ENCODE assay signal across 31 mouse cellular contexts in genomic region chr15:93131056-93131455, GRCm38 (mm10).
"Had no signal": no experiment of that assay in that cellular context is flagged by ENCODE, and none has a peak within 500 bp of the region (broad histone marks: within the 10 kb centered on the region; RNA-seq: fewer than 3 reads in every experiment).

No protein-coding gene starts in this region.

- H3K9ac ChIP-seq: limb, embryonic 12.5 days; limb, embryonic 13.5 days; limb, embryonic 15.5 days; liver, embryonic 12.5 days; liver, embryonic 13.5 days; liver, embryonic 14.5 days; liver, embryonic 15.5 days; liver, postnatal 0 days; lung, embryonic 14.5 days; lung, embryonic 15.5 days; midbrain, embryonic 12.5 days; midbrain, embryonic 13.5 days; midbrain, embryonic 15.5 days had no signal

- H3K9me3 ChIP-seq: limb, embryonic 10.5 days; limb, embryonic 12.5 days; limb, embryonic 13.5 days; limb, embryonic 15.5 days; liver, embryonic 12.5 days; liver, embryonic 13.5 days; liver, embryonic 15.5 days; lung, embryonic 15.5 days; midbrain, embryonic 10.5 days; midbrain, embryonic 12.5 days; midbrain, embryonic 13.5 days; midbrain, embryonic 15.5 days had no signal

- H3K27ac ChIP-seq: limb, embryonic 10.5 days; limb, embryonic 12.5 days; limb, embryonic 13.5 days; limb, embryonic 15.5 days; liver, embryonic 12.5 days; liver, embryonic 13.5 days; liver, embryonic 14.5 days; liver, embryonic 15.5 days; lung, embryonic 15.5 days; macrophage; midbrain, embryonic 10.5 days; midbrain, embryonic 12.5 days; midbrain, embryonic 13.5 days; midbrain, embryonic 15.5 days had no signal

- DNase-seq: left cerebral cortex, postnatal 4 days; liver; liver, embryonic 13.5 days; liver, postnatal 0 days; lung, adult 18-20 months; lung, adult 2 months; lung, embryonic 14.5 days; lung, postnatal 10 days; lung, postnatal 14 days; lung, postnatal 36 days; lung, postnatal 4 days; midbrain, embryonic 14.5 days had no signal

- H3K4me3 ChIP-seq: limb, embryonic 10.5 days; limb, embryonic 12.5 days; limb, embryonic 13.5 days; limb, embryonic 15.5 days; liver, embryonic 12.5 days; liver, embryonic 13.5 days; liver, embryonic 15.5 days; lung, embryonic 15.5 days; megakaryocyte, embryonic 14.5 days; midbrain, embryonic 10.5 days; midbrain, embryonic 12.5 days; midbrain, embryonic 13.5 days; midbrain, embryonic 15.5 days; myocyte had no signal

- H3K27me3 ChIP-seq: limb, embryonic 12.5 days; limb, embryonic 13.5 days; limb, embryonic 15.5 days; liver, embryonic 12.5 days; liver, embryonic 13.5 days; liver, embryonic 15.5 days; lung, embryonic 15.5 days; megakaryocyte, embryonic 14.5 days; midbrain, embryonic 12.5 days; midbrain, embryonic 15.5 days had no signal

- H3K36me3 ChIP-seq: limb, embryonic 10.5 days; limb, embryonic 12.5 days; limb, embryonic 13.5 days; limb, embryonic 15.5 days; liver, embryonic 12.5 days; liver, embryonic 13.5 days; liver, embryonic 15.5 days; lung, embryonic 15.5 days; midbrain, embryonic 10.5 days; midbrain, embryonic 12.5 days; midbrain, embryonic 13.5 days; midbrain, embryonic 15.5 days had no signal

- ATAC-seq: liver, embryonic 12.5 days; liver, postnatal 0 days; lung, postnatal 0 days; midbrain, embryonic 13.5 days; midbrain, embryonic 15.5 days; midbrain, embryonic 16.5 days had no signal

- H3K4me1 ChIP-seq: limb, embryonic 12.5 days; limb, embryonic 13.5 days; limb, embryonic 15.5 days; liver, embryonic 12.5 days; liver, embryonic 13.5 days; liver, embryonic 15.5 days; lung, embryonic 15.5 days; midbrain, embryonic 12.5 days had no signal

- H3K4me2 ChIP-seq: limb, embryonic 12.5 days; limb, embryonic 13.5 days; limb, embryonic 15.5 days; liver, embryonic 11.5 days; liver, embryonic 12.5 days; liver, embryonic 13.5 days; liver, embryonic 15.5 days; lung, embryonic 14.5 days; lung, embryonic 15.5 days; midbrain, embryonic 11.5 days; midbrain, embryonic 12.5 days; midbrain, embryonic 13.5 days; midbrain, embryonic 15.5 days had no signal
